Mouse (Mus musculus): ENCODE measurements at regions not wholly inside any gene's neighbourhood (a gene's known extent, or its start where the extent isn't known, plus 50 kb on each side); places are given as distances from the start of the nearest gene placed in this dataset.

DNA sequence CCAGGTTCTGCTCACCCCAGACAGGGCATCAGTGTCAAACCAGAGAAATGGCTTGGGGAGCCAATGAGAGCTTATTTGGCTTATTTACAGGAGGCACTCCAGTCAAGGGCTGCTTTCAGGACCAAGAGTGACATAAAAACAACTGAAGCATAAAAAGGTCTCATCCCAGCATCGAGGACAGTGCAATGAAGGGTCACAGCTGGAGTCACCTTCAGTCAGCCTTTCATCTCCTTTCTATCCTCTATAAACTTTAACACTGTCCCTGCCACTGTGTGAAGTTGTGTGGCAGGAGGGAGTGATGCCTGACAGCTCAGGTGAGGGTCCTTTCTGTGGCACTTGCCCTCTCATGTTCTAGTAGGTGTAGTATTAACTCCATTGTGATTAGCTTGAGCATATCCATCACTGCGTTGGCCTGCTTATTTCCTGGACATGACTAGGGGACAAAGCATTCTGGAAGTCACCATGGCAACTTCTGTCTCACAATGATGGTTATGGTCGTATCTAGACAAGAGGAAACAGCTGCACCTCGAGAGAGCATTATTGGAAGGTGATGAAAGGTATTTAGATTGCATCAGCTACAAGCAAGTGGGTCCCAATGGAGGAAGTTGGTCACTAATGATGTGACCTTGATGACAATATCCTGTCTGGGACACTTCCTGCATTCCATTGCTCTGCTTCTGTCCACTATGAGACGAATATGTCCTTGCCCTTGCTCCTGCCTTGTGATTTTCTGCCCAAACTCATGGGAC, 87.8 kb upstream of the Enpp6 start:
- DNase-seq (ENCODE audit: low spot score), result no peak

DNA sequence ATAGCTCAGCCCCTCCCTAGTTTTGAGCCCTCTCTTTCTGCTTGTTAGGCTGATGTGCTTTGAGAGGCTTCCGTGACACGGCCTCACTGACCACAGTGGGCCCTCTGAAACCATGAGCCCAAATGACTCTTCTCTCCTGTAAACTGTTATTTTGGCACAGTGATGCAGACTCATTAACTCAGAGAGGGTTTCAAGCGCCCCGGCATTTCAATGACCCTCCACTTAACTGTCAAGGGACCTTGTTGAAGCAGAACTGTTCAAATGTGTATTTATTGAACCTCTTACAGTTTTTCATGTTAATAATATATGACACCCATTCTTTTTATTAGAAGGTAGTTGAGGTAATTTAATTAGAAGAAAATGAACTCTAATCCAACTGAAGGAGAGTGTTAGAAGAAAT, 85.9 kb upstream of the Enpp6 start:
- no peak for DNase-seq (ENCODE audit: low spot score)

DNA sequence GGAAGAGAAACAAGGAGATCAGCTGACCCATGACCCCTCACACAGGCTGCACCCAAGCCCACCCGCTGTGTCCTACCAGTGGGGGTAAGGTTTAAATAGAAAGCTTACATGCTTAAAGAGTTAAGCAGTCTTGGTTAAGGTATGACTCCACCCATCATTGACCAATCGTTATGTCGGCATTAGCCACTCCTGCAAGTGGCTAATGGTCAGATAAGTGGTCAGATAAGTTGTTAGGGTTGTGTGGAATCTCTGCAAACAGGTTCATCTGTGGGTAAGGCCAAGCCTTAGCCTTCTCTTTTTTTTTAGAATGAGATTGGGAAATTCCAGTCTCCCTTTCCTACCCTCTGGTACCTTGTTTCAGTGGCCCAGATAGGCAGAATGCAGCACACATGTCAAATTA, 82.0 kb upstream of the Enpp6 start:
- no peak for DNase-seq (ENCODE audit: low spot score)

DNA sequence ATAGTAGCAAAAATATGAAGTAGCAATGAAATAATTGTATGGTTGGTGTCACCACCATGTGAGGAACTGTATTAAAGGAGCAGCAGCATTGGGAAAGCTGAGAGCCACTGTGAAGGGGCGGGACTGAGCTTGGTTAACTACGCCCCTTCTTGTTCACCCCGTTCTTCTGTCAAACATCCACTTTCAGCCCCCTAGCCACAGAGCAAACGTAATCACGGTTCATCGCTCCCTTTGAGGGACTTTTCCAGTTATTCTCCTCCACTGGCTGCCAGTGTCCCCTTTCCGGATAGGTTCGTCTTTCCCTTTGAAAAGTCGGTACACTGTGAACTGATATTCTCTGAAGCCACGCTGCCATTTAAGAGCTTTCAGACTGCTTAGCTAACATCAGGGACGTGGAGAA, 79.3 kb upstream of the Enpp6 start:
- DNase-seq (ENCODE audit: low spot score), result no peak

DNA sequence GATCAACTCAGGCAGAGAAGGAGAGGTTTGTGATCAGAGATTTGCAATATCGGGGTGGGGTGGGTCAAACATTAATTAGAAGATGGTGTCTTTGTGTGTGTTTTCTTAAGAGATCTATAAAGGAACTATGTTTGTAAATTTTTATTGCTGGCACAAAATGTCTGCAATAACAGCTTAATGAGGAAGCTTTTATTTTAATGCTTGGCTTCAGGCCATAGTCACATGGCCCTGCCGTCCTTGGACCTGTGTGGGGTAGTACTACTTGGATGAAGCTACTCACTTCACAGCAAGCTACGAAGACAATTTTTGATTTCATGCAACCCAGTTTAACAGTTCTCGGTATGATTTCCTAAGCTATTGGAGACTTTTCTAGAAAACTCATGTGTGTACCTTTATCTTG, 78.5 kb upstream of the Enpp6 start:
- no peak for DNase-seq (ENCODE audit: low spot score)

DNA sequence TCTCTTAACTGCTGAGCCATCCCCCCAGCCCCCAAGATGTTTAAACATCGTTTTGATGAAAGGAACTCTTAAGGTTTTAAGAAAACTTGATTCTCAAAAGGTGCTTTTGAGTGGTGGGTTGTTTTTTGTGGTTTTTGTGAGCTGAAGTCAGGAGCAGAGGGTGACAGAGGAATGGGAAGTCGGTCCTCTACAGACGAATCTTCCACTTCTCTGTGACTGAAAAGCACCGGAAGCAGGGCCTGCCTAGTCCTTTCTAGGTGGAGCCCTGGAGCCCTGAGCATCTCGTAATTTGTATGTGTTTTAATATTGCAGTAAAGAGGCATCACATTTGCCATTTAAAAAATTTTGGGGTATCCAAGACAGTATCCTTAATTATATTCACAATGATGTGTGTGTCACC, 72.7 kb upstream of the Enpp6 start:
- no peak for DNase-seq (ENCODE audit: low spot score)

DNA sequence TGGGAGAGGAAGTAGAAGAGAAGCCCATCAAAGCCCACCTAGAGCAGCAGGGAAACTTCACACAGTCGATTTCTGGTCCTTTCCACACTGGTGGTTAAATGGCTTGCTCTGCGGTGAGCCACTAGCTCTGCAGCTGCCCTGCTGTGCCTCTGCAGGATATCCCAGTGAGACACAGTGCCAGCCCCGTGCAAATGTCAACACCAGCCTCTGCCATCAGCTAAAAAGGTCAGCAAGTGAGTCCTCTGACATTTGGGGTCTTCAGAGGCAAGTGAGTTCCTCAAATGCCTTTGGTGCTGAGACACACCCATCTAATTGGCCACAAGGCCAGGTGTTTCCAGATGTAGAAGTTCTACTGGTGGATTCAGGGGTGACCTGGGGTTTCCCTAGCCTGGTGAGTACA, 66.6 kb upstream of the Enpp6 start:
- DNase-seq (ENCODE audit: low spot score), result no peak

DNA sequence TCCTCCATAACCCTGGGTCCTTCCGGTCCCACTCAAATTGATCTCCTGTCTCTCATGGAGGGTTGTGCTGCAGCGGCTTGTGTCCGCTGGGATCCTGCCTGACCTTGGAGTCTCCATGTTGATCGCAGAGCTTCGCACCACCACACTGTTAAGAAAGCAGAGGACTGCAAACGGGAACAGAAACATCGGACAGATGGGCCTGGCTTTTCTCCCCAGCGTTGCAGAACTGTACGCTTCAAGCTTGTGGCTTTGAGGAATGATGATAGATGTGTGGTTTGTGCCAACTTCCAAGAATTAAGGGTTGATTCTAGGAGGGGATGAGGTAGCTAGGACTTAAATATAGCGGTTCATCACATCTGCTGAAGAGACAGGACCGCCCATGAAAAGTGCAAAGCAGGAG, 65.6 kb upstream of the Enpp6 start:
- DNase-seq (ENCODE audit: low spot score), result no peak

DNA sequence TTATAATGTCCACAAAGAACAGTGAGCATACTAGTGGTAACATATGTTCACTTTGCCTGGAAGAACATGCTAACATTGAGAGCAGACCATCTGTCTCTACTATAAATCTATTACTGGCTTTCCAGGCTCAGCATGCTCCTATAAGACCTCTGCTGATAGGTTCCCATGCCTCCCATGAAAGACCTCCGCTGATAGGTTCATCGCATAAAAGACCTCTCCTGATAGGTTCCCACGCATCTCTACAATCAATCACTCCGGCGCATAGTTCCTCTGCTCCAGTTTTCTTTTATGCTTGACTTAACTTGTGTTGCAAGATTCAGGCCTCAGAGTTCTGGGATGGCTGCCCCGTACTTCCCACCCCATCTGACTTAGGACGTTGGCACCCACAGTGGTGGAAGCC, 65.1 kb upstream of the Enpp6 start:
- no peak for DNase-seq (ENCODE audit: low spot score)

DNA sequence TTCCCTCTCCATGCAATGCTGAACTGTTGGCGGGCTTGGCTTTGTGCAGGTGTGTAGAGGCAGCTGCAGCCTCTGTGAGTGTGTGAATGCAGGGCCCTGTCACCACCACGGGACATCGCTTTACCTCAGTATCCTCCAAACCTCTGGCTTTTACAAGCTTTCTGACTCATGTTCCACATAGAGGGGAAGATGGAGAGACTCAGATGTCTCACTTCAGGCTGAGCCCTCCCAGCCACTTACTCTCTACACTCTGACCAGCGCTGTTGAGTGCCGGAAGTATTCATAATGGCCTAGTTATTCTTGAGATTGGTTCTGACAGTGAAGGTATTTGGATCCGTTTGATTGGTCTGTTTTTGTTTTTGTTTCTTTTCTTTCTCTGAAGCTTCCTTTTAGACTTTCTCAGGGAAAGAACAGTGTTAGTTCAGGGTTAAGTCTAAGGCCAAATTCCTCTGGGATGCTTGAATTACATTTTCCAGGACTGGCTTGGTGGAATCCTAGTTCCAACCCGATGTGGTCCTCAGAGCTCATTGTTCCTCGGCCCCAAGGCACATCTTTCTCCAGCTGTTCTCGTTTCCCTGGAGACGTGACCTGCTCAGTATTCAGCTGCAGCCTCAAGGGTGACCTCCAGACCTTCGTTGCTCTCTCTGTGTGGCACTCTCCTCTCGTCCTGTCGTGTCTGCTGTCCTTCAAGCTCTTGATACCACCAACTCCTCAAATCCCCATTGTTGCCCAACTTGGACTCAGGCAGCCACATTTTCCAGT, 61.7 kb upstream of the Enpp6 start:
- DNase-seq (ENCODE audit: low spot score), result no peak

DNA sequence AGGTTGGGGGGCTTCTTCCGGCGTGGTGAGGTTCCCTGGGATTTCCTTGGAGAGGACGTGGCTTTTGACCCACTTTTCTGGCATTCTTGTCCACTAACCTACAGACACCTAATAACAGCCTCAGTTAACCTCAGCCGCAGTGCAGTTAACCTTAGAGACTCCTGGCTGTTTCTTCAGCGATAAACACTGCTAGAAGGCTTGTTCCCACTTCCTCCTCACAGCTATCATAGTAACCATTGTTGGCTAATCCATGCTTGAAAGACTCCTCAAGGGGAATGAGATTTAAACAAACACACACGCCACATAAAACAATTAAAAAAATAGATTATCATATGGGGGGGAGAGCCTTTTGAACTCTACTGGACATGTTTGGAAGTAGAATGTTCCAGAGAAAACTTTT, 58.0 kb upstream of the Enpp6 start:
- no peak for DNase-seq (ENCODE audit: low spot score)

DNA sequence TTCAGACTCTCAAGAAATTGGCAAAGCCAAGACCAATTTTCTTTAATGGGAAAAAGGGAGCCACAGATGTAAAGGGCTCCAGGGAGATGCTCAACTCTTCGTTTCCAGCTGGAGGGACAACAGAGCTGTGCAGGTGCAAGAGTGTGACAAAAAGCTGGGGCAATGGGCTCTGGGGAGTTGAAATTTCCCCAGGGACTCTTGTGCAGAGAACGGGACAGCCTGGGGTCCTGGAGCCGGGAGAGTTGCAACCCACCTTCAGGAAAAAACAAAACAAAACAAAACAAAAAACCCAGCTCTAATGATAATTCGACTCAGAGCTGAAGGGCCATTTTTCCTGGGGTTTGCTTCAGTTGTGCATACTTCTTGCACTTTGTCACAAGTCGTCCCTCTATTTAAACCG, 57.0 kb upstream of the Enpp6 start:
- no peak for DNase-seq (ENCODE audit: low spot score)

DNA sequence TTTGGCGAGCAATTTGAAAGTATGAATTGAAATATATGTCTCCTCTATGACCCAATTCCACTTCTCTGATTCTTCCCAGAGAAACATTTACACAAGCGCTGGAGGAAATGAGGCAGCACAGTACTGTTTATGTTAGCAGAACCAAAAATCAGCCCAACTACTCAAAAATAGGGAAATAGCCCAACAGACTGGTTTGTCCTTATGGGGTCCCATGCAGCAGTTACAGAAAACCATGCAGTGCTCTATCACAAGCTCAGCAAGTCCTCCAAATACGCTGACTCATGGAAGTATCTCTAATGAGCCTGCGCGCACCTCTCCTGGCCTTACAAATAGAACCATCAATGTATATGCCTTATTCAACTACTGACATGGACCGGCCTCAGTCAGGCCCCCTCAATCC, 55.4 kb upstream of the Enpp6 start:
- no peak for DNase-seq (ENCODE audit: low spot score)

DNA sequence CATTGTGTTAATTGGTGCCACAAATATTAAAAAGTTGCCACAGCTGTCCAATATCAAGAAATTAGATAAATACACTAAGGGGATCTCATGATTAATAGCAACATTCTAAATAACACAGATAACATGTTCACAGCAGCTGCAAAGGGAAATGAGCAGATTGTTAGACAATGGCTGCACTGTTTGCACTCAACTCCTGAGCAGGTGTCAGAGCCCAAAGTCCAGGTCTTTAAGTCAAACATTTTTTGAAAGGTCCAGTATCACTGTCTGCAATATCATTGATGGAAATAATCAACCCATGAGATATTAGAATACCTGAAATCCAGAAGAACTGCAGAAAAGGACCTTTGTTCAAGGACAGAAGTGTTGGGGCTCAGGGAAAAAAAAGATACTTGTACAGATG, 53.4 kb upstream of the Enpp6 start:
- DNase-seq (ENCODE audit: low spot score), result no peak

DNA sequence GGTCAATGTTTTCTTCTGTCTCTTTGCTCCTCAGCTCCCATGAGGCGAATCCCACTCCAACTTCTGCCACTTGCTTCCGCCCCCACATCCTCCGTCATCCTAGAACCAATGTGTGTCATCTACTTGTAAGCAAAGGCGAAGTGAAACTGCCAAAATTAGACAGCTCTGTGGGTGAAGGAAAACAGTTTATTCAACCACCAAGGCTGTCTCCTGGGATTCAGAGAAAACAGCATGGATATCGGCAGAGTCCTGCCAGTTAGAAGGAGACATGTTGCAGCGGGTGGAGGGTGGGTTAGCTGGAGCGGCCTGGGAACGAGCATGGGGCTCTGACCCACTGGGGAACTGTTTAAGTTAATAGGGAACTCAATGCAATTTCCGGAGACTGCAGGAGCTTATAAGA, 52.4 kb upstream of the Enpp6 start:
- peak; percentile 14 for DNase-seq (ENCODE audit: low spot score)

DNA sequence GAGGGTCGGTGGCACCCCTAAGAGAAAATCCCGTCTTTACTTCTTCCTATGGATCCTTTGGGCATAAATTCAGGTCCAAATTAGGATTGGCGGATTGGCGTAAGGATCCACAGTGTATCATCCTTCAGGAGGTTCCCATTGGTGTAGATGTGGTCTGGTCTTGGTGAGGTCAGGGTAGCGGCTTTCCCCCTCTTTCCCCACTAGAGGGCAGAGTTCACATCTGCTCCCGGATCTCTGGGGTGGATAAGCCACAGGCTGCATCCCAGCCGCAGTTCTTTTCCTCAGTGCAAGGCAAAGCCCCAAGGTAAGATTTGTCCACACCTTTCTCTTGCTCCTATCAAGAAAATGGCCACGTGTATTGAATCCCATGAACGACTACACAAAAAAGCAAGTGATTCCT, 51.8 kb upstream of the Enpp6 start:
- DNase-seq (ENCODE audit: low spot score), result peak; percentile 19

DNA sequence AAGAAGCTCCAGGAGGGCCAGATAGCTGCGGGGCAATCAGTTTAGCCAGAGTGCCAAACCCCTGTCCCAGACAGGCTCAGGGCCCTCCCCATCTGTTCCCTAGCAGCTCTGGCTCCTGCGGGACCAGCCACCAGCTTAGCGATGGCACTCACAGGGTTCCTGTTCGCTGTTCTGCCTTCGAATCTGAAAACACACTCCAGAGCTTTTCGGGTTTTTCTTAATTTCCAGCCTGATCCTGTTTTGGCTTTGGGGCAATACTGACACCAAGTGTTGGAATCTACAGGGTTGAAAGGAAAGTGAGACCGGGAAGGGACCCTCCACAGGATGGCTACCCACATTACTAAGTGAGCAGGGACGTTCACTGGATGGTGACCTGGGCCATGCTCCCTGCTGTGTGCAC, 50.6 kb upstream of the Enpp6 start:
- no peak for DNase-seq (ENCODE audit: low spot score)
